Mouse (Mus musculus) intestine, embryonic 14.5 days (tissue): ENCODE measurements around the gene Trim30b. TPM values are rescaled to one million over a fixed set of nuclear protein-coding genes. Genes with fewer than 3 reads are reported as not detected.

Experiments
- ATAC-seq: fragments of 200-750 bp; cut with Nextera tagmentation; replicated peaks from 2 replicates; pipeline ENCODE4 v1.8.0; 2017; ENCODE audit warnings: low read depth, moderate number of reproducible peaks, moderate TSS enrichment, moderate library complexity; ENCODE audit not compliant: low FRiP score, low TSS enrichment
- DNase-seq: peaks from one replicate; pipeline ENCODE4 v3.0.0-alpha.2; 2018; ENCODE audit warnings: low spot score
- H3K27ac ChIP-seq: fragments of 300-500 bp; sonication (generic); 2 replicates; pipeline ENCODE4 v1.5.1; 2014; ENCODE audit warnings: low read depth, mild to moderate bottlenecking, control low read depth
- H3K27me3 ChIP-seq: fragments of 300-500 bp; sonication (generic); replicated peaks from 2 replicates; pipeline ENCODE4 v1.6.1; 2014; ENCODE audit warnings: low read length, control low read depth; ENCODE audit not compliant: control insufficient read depth, insufficient read depth
- H3K36me3 ChIP-seq: fragments of 300-500 bp; sonication (generic); 2 replicates; pipeline ENCODE4 v1.6.1; 2014; ENCODE audit warnings: low read length, control low read depth; ENCODE audit not compliant: control insufficient read depth, insufficient read depth
- H3K4me1 ChIP-seq: fragments of 300-500 bp; sonication (generic); replicated peaks from 2 replicates; pipeline ENCODE4 v1.6.1; 2014; ENCODE audit warnings: low read length, control low read depth, mixed read lengths; ENCODE audit not compliant: control insufficient read depth, insufficient read depth
- H3K4me2 ChIP-seq: fragments of 300-500 bp; sonication (generic); 2 replicates; pipeline ENCODE4 v1.6.1; 2014; ENCODE audit warnings: low read length
- H3K4me3 ChIP-seq: fragments of 300-500 bp; sonication (generic); 2 replicates; pipeline ENCODE4 v1.5.1; 2014; ENCODE audit warnings: low read depth, low read length, control low read depth, mixed read lengths
- H3K9ac ChIP-seq: fragments of 300-500 bp; sonication (generic); 2 replicates; pipeline ENCODE4 v1.6.1; 2014; ENCODE audit warnings: mild to moderate bottlenecking, low read length
- H3K9me3 ChIP-seq: fragments of 300-500 bp; sonication (generic); 2 replicates; pipeline ENCODE4 v1.6.1; 2016; ENCODE audit warnings: low read length, control low read depth; ENCODE audit not compliant: control insufficient read depth
- WGBS: fragments of 180-500 bp; shearing (Covaris S2); extraction: QIAGEN DNeasy Blood & Tissue Kit; methylation state at CpG from one replicate; pipeline ENCODE4 v1.1.7; 2014; 5-methylcytosine and 5-hydroxymethylcytosine counted together
- polyA plus RNA-seq: library from polyadenylated mRNA; unstranded; fragments of >200 nt; fragmentation: Nextera tagmentation; extraction: Ambion mirVana; gene quantifications from 2 replicates; pipeline ENCODE4 v1.2.1, GENCODE M21; 2014

Gene Trim30b
- 0.09 and 0.14 TPM in 2 replicates for polyA plus RNA-seq

GRCm38 (mm10) chr7:104369736-104370414, at the start of gene Trim30b:
Trim30b (minus strand) TSS chr7:104369884.
- H3K9ac ChIP-seq: no peak within 1 kb of the TSS
- no peak for DNase-seq
- WGBS: 57% methylated on average over 1 of the region's 1 CpGs
- no peaks in the 10 kb centered on the region for H3K36me3 ChIP-seq
- no peaks in the 10 kb centered on the region for H3K9me3 ChIP-seq
- no peak for ATAC-seq
- no peaks in the 10 kb centered on the region for H3K27me3 ChIP-seq
- no peak within 1 kb of the TSS for H3K4me3 ChIP-seq
- no peak within 1 kb of the TSS for H3K4me2 ChIP-seq
- no peak within 1 kb of the TSS for H3K27ac ChIP-seq
- no peaks in the 10 kb centered on the region for H3K4me1 ChIP-seq

DNA sequence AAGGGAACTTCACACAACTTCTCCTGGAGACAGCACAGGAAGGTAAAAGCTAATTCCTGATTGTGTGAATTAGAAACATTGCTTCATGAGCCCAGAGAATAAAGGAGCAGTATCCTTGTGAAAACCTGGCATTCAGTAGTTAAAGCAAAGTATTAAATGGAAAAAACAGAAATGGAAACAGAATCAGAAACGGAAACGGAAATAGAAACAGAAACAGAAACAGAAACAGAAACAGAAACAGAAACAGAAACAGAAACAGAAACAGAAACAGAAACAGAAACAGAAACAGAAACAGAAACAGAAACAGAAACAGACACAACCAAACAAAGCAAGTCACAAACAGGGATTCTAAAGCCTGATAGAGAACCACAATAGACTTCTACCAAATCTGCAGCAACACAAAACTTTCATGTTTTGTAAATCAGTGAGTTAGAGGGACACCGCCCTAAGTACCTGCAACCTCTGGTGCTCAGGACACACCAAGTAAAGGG, 34.8 kb upstream of the Trim30b start:
- Histone ChIP-seq H3K27ac (no peak overlapping the region), H3K36me3 (no peaks in the 10 kb centered on the region), H3K4me3 (no peak overlapping the region), H3K4me1 (no peaks in the 10 kb centered on the region), H3K4me2 (no peak overlapping the region), H3K9ac (no peak overlapping the region), H3K9me3 (0 out of 2 replicates have a peak, but pooled peaks cover 3% of the 10 kb centered on the region), H3K27me3 (no peaks in the 10 kb centered on the region)
- no peak for ATAC-seq
- DNase-seq: no peak
- 90% methylated on average over 3 of the region's 3 CpGs for WGBS

DNA sequence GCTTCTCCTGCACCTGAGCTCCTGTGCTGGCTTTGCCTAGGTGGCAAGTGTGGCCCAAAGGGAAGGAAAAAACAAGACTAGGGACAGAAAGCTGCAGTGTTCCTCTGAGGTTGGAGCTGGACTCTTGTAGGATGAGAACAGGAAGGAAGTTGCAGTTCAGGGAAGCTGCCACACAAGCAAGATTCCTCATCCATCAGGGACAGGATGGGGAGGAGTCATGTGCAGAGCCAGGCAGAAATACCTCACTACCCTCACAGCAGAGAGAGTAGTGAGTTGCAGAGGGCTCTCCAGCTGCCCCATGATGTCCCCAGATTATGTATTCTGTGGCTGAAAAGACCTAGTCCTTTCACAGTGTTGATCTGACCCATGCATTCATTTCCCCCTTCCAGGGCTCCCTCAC, 31.5 kb upstream of the Trim30b start:
- no peak overlapping the region for H3K4me2 ChIP-seq
- ATAC-seq (no peak), DNase-seq (no peak)
- no peaks in the 10 kb centered on the region for H3K27me3 ChIP-seq
- 0 out of 2 replicates have a peak, but pooled peaks cover 3% of the 10 kb centered on the region for H3K9me3 ChIP-seq
- H3K4me3 ChIP-seq: no peak overlapping the region
- no peak overlapping the region for H3K9ac ChIP-seq
- no peak overlapping the region for H3K27ac ChIP-seq
- H3K36me3 ChIP-seq: no peaks in the 10 kb centered on the region
- H3K4me1 ChIP-seq: no peaks in the 10 kb centered on the region

DNA sequence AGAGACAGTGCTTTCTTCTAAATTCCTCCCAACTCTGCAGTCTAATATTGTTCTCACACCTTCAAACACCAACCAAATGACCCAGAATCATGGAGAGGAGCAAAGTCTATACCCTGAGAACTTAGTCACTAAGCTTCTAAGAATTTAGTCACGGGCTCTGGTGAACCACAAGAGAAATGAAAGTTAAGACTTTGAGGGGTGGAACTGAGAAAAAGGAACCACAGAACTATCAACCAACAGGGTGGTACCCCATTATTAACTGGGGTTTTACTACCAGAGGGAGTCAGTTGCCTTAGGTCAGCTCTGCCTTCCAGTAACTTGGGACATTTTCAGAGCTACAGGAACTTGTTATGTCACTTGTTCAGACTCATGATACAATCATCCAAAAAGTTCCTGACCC, 31.0 kb upstream of the Trim30b start, which contains the start of gene Trim30c:
Trim30c (minus strand) TSS at position 140 of the 400 bp plus-strand sequence.
- no peak within 1 kb of the TSS for H3K4me3 ChIP-seq
- H3K9ac ChIP-seq: no peak within 1 kb of the TSS
- H3K27ac ChIP-seq: no peak within 1 kb of the TSS
- 76% methylated on average over 1 of the region's 1 CpGs for WGBS
- H3K4me2 ChIP-seq: no peak within 1 kb of the TSS
- ATAC-seq: no peak
- DNase-seq: no peak
- H3K9me3 ChIP-seq: 0 out of 2 replicates have a peak, but pooled peaks cover 3% of the 10 kb centered on the region
- H3K36me3 ChIP-seq: no peaks in the 10 kb centered on the region
- no peaks in the 10 kb centered on the region for H3K27me3 ChIP-seq
- H3K4me1 ChIP-seq: no peaks in the 10 kb centered on the region

GRCm38 (mm10) chr7:104398492-104398891, 28.8 kb upstream of the Trim30b start:
- Histone ChIP-seq H3K9ac (no peak overlapping the region), H3K36me3 (no peaks in the 10 kb centered on the region), H3K4me1 (no peaks in the 10 kb centered on the region), H3K4me2 (no peak overlapping the region), H3K27me3 (no peaks in the 10 kb centered on the region), H3K9me3 (no peaks in the 10 kb centered on the region), H3K4me3 (no peak overlapping the region), H3K27ac (no peak overlapping the region)
- no peak for DNase-seq
- ATAC-seq: no peak
- 73% methylated on average over 1 of the region's 1 CpGs for WGBS

DNA sequence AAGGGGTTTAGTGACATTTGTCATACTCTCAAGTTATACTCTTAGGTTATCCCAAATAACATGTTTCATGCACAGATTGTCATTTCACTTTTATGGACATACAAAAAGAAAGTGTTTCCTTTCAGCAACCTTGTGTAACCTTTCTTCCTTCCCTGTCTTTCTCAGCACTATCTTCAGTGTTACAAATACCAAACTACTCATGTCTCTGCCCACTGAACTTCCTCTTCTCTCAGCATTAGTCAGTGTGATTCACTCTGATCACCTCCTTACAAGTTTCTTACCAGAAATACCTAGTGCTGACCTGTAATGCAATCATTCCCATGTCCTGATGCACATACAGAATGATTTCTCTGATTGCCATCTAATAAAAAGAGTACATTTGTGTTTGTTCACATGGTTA, 3.3 kb downstream of the Trim30b start:
- no peak overlapping the region for H3K9ac ChIP-seq
- H3K27me3 ChIP-seq: no peaks in the 10 kb centered on the region
- ATAC-seq (no peak), DNase-seq (no peak)
- no peaks in the 10 kb centered on the region for H3K4me1 ChIP-seq
- H3K4me3 ChIP-seq: no peak overlapping the region
- H3K4me2 ChIP-seq: no peak overlapping the region
- H3K27ac ChIP-seq: no peak overlapping the region
- H3K9me3 ChIP-seq: no peaks in the 10 kb centered on the region
- no peaks in the 10 kb centered on the region for H3K36me3 ChIP-seq

DNA sequence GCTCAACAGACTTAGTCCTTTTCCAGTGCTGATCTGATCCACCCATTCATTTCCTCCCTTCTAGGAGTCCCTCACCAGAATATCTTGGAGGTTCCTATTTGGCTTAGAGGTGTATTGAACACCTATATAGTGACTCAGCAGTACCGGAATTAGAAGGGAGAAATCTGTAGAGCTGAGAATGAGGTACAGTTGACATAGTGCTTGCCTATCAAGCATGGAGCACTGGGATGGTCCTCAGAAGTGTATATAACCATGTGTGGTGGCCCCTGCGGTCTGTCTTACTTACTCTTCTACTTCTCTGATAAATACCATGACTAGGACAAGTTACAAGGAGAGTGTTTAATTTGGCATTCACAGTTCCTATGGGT, 16.1 kb downstream of the Trim30b start:
- Histone ChIP-seq H3K4me3 (peak overlapping the region; percentile 46; the same call in 1 of the 2 replicates), H3K36me3 (no peaks in the 10 kb centered on the region), H3K27ac (no peak overlapping the region), H3K4me1 (no peaks in the 10 kb centered on the region), H3K27me3 (no peaks in the 10 kb centered on the region), H3K9me3 (no peaks in the 10 kb centered on the region), H3K4me2 (peak overlapping the region; percentile 18; the same call in 1 of the 2 replicates), H3K9ac (no peak overlapping the region)
- ATAC-seq (peak; percentile 58), DNase-seq (no peak)
- WGBS: 65% methylated on average over 2 of the region's 2 CpGs

DNA sequence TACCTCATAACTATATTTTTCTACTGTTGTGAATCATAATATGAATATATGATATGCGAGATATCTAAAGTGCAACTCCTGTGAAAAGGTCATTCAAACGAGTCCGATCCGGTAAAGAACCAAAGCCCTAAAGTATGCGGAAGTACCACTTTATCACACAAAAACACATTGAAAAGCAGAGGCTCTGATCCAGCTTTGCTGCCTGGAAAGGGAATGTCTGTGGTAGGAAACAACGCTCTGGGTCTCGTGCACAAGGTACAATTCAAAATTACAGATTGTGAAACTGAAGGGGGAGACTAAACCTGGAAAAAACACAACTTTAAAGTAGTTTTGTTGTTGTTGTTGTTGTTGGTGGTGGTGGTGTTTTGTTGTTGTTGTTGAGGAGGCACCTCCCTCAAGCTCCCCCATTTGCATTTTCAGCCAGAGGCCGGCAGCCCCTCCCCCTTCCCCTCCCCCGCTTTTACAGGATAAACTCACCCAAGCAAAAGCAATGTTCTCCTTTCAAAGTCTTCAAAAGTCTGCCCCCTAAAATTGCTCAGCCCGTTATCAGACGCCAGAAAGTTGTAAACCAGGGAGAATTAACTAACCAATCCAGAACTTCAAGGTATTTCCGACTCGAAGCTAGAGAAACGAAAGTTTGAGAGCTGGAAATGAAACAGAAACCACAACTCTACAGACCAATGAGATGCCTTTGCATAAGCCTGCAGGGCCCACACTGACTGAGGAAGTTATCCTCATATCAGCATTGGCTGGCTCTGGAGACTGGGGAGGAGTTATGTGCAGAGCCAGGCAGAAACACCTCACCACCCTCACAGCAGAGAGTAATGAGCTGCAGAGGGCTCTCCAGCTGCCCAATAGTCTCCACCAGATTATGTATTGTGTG, 16.7 kb downstream of the Trim30b start, which contains the start of gene Trim12c:
Trim12c (minus strand) TSS at position 646 of the 883 bp plus-strand sequence.
- 7% methylated on average over 14 of the region's 14 CpGs for WGBS
- H3K27ac ChIP-seq: 0 out of 2 replicates have a peak within 1 kb of the TSS, but pooled peaks have one; percentile 33

More for the DNA sequence above, 16.7 kb downstream of the Trim30b start, which contains the start of gene Trim12c:
- ATAC-seq (peak; percentile 99), DNase-seq (peak; percentile 68)
- Histone ChIP-seq H3K27me3 (no peaks in the 10 kb centered on the region), H3K9ac (peak within 1 kb of the TSS; percentile 40; the same call in 1 of the 2 replicates), H3K9me3 (no peaks in the 10 kb centered on the region), H3K4me1 (no peaks in the 10 kb centered on the region), H3K4me2 (peak within 1 kb of the TSS; percentile 64), H3K36me3 (no peaks in the 10 kb centered on the region), H3K4me3 (peak within 1 kb of the TSS; percentile 46)
